Mouse (Mus musculus): ENCODE measurements around the gene Btbd35f4.
"Not testable (repeated sequence)": the region's sequence is repeated elsewhere in the genome, so short reads cannot be mapped to it uniquely, and the experiment has no call there.

The Btbd35f4 gene

GRCm38 (mm10) chrX:4800196-4800595, at the start of gene Btbd35f4:
Gene Btbd35f4 (plus strand): TSS chrX:4800496.
- DNase-seq (ENCODE audit: low read depth), result not testable (repeated sequence)

GRCm38 (mm10) chrX:4840016-4840415, 39.7 kb downstream of the Btbd35f4 start:
- not testable (repeated sequence) for DNase-seq (ENCODE audit: low read depth)

Measured in c-Kit-positive CD71-negative TER-119-negative erythroid progenitor cells, embryonic 14.5 days (primary cell).